Mouse (Mus musculus) layer of hippocampus, adult 9-10 months (tissue): ENCODE data around the gene Cacnb1.

Experiments used
- DNase-seq: peaks from one replicate; pipeline ENCODE4 v3.0.0; 2022; ENCODE audit warnings: low spot score

The Cacnb1 gene

DNA sequence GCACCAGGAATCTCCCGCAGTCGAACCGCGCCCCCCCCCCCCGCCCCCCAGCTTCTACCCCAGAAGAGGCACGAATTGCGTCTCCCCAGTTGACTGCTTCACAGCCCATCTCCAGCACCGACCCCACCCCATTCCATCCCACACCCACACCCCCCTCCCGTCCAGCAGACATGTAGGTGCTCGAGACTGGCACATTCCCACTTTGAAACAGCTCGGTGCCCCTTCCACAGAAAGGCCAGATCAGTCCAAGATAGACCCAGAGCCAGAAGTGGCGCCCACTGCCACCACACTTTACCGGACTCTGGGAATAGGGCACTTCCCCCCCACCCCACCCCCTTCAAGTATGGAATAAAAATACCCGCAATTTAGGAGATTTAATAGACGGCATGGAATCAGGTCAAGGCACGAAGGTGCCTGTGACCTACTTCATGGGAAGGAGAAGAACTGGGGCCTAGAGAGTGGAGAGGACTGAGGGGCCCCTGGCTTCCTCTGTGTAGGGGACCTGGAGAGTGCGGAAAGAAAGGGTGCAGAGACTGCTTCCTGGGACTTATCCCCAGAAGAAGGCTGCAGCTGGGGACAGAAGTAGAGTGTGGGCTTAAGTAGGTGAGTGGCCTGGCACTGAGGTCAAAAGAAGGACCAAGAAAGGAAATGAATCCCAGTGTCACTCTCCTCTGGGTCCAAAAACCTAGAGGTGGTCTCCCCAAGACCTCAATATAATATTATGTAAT, 35.9 kb downstream of the Cacnb1 start:
- no peak for DNase-seq

DNA sequence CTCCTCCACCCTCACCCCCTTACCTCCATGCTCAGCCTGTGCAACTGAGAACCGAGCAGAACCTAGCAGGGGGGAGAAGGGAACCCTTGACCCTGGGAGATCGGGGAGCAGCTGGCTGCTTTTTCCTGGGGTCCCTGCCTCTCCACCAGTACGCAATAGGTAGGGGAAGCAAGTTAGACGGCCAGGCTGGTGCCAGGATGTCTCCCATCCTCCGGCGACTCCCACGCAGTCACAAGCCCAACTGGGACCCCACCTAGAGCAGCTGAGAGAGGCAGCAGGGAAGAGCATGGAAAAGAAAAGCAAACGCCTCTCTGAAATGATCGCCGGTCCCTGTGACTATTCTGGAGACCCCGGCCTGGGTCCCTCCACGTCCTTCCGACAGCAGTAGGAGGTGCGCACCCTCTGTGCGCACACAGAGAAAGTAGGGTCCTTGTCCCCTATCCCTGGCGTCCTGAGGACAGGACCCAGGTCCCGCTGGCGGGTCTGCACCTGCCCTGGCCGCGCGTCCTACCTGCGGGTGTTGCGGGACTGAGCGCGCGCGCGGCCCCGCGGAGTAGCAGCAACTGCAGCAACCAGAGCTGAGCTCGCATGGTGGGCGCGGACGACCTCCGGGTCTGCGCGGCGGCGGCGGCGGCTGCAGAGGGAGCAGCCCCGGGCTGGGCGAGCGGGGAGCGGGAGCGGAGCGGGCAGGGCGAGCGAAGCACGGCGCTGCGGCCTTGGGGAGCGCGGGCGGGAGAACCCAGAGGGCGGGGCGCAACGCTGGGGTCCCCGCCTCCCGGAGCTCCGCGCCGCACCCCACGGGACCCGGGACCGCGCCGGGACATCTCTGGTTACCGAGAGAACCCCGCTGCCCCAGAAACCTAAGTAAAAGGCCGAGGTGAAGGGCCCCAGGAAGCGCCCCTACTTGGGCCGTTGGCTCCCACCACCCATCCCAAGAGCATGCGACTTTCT, 36.8 kb downstream of the Cacnb1 start, which contains the start of gene Plxdc1:
TSS of gene Plxdc1 (minus strand) at position 718 of the 951 bp plus-strand sequence.
- DNase-seq: no peak

DNA sequence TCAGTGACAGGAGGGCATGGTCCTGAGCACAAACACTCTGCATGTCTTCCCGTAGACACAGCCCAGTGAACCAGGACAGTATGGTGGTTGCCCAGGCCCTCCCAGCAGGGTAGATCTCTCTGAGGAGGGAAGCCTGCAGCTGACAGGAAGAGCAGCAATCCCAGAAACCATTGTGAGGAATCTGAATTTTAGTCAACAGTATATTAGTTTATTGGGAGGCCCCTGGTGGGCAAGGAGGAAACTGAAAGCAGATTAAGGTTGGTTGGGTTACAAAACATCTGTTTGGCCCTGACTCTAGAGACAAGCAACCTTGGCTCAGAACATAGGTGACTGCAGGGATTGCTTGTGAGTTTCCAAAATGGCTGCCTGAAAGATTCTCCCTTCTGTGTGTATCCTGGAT, 38.9 kb downstream of the Cacnb1 start:
- DNase-seq: no peak

DNA sequence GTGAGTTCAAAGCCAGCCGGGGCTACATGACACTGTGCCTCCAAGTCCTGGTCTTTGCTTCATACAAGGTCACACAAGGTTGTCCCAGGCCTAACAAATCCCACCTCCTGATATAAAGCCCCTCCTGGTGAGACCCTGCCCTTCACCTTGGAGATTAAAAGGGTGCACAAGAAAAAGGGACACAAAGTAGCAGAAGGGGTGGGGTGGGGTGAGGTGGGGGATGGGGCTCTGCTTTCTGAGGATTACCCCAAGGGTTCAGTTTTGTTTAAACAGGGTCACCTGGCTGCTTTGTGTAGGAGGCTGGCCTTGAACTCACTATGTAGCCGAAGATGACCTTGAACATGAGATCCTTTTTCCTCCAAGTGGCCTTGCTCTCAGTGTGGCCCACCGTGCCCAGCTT, 39.3 kb downstream of the Cacnb1 start:
- no peak for DNase-seq

DNA sequence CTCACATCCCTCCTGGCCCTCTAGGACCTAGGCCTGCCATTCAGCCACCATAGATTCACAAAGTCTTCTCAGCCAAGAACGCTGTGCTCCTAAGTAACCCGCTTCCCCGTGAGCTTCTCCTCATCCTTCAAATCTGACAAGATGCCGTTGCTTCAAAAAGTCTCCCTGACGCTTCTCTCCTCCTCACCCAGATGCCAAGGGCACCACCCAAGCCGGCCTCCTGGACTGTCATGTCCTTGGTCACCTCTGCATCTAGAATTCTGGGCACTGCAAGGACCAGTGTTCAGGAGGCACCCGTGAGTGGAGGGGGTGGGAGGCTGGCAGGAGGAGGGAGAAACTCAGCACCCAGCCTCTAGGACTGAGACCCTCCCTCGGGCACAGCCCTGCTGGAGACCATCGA, 40.1 kb downstream of the Cacnb1 start:
- no peak for DNase-seq

DNA sequence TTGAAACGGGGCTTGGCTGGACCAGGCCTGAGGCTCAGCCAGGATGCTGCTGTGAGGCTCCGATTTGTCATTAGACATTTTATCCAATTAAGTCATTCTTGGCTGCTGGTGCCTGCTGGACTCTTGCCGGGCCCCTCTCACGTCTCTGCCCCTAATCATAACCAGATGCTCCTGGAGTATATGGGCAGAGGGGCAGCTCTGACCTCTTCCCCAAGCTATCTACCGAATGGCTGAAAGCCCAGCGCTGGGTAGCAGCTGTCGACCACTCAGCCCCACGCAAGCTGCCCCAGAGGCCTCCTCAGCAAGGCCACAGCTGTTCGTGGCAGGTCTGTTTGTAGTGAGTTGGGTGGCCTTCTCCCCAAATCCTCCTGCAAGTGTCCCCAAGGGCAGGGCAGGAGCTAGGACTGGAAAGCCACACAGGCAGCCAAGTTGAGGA, 42.3 kb downstream of the Cacnb1 start:
- DNase-seq: no peak

DNA sequence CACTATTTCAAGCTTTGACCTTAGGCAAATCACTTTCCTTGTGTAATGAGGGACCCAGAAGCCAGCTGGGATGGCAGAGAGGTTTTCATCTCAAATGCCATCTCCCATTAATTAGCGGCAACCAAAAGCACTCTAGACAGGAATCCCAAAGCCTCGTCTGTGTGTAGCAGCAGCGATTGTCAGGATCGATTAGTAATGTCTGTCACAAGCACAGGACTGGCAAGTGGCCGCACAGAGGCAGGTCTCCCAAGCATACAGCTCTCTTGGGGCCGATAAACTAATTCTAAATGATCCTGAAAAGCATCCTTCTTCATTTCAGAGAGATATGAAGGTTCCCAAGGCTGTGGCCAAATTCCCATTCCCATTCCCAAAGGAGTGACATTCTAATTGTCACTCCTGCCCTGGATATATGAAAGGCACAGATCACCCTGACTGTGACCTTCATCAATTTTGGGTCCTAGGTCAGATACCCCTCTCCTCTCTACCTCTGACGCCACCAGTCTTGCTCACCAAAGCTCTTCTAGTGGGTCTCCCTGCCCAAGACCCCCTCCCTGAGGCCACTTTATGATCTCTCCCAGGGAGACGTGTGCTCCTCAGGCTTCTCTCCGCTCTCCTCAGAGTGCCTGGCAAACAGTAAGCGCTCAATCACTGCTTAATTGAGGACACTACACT, 42.9 kb downstream of the Cacnb1 start:
- no peak for DNase-seq

DNA sequence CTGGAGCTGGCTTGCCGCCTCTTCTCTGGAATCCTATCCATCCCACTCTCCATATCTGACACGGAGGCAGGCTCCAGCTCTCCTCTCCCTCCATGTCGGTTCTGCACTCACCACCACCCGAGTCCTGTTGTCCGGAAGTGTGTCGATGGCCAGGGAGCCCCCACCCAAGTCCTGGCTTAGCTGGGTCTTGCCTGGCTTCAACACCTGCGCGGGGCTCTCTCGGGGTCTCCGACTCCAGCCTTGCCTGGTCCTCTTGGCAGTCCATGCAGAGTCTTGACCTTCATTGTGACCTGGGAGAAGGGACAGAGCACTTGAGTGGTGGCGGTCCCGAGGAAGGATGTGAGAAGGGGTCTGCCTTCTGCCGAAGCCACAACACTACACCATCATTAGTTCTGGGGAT, 44.4 kb downstream of the Cacnb1 start:
- DNase-seq: no peak

DNA sequence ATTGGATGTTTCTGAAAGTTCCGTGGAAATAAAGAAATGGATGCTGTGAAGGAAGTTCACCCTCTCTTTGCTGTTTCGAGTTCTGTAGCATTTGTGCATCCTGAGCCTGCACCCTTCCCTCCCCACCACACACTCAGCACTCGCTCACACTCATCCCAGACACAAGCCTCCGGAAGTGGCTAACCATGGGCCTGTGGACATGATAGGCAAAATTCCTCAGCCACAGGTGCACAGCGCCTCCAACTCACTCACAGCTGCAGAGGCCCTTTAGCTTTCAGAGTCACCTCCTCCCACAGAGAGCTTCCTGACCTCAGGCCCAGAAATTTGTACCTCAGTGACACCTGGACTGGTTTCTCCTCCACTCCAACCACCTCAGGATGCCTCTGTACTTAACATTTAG, 45.0 kb downstream of the Cacnb1 start:
- DNase-seq: no peak

DNA sequence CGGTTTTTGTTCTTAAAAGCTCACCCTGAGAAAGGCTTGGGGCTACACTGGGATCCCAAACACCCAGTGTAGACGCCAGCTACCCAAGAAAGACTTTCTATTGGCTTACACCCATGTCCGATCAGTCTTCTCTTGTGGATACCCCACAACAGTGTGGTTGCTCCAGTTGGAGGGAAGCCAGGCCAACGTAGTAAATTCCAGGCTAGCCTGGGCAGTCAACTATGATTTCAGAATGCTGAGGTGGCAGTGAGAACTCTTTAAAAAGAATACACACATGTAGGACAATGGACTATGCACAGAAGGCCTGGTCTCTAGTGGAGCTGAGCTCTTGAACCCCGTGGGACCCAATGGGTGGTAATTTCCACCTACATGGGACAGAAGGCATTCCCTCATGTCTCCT, 48.1 kb downstream of the Cacnb1 start:
- DNase-seq: no peak

DNA sequence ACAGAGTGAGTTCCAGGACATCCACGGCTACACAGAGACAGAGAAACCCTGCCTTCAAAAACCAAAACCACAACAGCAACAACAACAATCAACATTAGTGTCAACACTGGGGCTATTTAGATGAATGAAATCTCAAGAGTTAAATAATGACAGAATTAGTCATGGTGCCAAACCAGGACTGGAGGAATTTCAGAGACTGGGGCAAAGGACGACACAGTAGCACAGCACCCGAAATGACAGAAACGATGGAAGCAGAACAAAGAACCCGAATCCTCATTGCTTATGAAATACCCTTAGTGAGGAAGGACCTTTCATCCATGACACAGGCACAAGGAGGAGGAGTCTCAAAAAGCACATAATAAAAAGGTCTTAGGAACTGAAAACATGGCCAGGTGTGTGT, 48.7 kb downstream of the Cacnb1 start:
- DNase-seq: no peak

DNA sequence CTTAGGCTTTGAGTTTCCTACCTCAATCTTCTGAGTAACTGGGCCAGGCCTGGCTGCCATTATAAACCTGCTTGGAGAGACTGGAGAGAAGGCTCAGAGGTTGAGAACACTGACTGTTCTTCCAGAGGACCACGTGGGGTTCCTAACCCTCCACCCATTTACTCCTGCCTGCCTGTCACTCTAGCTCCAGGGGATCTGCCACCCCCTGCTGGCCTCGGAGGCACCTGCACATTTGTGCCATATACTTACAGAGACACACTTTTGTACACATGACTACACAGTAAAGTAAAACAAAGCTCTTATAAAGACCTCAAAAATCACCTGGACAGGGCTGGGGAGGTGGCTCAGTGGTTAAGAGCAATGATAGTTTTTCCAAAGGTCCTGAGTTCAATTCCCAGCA, 50.4 kb downstream of the Cacnb1 start:
- DNase-seq: no peak

DNA sequence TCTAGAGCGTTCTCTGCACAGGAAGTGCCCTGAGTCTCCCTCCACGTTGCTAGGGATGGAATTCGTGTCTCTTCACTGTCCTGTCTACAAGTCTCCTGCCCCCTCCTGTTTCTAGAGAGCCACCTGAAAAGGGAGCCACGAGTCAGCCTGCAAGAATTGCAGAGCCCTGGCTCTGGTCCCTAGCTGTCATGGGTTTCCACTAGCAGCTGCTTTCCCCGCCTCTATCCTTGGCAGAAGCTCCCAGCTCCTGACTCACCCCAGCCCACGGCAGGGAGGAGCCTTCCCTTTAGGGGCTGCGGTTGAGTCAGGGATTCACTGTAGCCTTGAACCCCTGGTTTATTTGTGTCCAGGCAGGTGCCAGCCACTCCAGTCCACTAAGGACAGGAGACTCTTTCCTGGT, 51.6 kb downstream of the Cacnb1 start:
- DNase-seq: peak; percentile 59

DNA sequence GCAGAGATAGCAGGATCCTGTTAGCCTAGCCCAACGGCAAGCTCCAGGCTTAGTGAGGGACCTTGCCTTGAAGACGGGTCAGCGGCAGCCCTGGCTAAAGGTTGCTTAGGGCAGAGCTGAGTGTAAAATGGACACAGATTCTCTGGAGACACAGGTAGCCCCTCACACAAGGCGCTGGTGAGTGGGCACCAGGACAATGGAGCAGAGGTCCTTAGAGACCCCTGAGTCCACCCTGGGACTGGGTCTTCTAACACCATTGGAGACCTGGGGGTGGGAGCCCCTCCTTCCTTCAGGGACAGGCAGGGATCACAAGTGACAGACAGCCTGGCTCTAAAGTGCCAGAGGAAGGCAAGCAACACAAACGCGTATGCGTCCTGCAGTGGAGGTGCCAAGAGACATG, 52.1 kb downstream of the Cacnb1 start:
- DNase-seq: no peak

DNA sequence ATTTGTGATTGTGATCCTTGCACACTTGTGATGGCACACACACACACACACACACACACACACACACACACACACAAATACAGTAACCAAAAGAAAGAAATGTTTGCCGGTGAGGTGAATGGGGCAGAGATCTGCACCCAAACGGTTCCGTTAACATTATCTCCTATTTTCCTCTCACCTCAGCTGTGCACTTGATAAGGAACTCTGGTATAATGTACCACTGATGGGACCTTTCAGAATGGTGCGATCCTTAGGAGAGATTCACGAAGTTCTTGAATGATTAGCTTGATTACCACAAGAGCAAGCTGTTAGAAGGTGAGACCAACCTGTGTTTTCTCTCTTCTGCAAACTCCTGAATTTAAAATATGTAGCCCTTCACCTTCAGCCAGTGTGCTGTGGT, 54.4 kb downstream of the Cacnb1 start:
- DNase-seq: no peak

DNA sequence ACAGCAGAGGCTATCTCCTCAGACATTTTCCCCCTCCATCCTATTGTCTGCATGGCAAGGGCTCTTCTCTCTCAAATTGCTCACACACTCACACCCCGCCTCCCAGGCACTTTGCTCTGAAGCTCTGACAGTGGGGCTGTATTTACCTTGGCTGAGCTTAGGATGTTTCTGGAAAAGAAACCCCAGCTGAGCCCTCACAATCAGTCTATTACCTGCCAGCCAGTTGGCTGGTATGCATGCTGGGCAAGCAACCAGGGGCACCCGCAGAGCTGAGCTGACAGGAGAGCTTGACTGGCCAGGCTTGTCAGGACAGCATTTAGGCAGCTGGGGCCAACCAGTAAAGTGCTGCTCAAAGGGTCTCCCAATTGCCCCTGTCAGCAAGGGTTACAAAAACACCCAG, 55.7 kb downstream of the Cacnb1 start:
- no peak for DNase-seq

DNA sequence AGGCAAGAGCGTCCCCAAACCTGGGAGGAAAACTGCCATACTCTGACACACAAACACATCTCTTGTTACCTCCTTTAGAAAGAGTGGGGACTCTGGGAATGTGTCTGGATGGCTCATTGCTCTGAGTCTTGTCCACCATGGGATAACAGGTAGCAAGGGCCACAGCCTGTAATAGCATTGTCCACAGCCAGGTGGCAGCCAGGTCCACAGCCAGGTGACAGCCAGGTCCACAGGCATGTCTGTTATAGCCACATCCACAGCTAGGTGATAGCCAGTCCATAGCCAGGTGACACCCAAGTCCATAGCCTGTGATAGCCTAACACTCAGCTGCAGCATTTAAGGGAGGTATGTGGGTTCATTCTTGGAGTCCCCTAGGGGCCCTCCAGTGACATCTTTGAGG, 61.9 kb downstream of the Cacnb1 start:
- DNase-seq: no peak

DNA sequence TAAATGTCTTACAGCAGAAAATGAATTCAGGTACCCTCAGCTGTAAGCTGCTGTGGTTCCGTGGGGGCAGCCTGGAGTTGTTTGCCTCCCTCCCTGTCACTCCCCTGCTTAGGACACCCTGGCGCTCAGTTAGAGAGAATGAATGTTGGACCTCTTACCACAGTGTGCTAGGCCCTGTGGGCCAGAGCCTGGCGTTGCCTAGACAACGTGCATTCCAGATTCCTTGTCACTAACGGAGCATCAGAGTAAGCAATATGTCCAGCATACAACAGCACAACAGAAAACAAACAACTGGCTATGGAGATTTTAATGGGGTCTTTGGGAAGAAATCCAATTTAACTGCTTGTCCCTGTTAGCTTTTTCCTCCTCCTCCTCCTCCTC, 63.5 kb downstream of the Cacnb1 start:
- DNase-seq: no peak

DNA sequence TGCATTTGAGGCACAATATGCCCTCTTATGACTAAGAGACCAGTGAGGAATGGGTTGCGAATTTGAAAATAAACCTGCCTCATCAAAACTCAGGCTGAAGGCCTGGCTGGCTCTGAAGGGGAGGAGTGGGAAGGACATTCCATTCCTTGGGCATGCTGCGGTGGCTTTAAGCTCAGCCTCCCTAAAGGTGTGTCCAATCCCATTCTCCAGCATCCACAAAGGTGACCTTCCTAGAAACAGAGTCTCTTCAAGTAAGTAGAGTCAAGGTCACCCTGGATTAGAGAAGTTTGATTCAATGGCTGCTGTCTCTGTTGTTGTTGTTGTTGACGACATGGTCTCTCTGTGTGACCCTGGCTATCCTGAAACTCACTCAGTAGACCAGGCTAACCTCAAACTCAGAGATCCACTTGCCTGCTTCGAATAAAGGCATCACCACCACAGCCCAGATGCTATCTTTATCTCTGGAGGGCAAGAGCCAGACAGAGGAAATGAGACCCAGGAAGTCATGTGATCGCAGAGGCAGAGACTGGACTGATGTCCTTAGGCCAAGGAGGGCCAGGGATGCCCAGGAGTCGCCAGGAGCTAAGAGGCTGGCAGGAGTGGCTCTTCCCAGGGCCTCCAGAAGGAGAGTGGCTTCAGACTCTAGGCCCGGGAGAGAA, 64.1 kb downstream of the Cacnb1 start:
- no peak for DNase-seq

DNA sequence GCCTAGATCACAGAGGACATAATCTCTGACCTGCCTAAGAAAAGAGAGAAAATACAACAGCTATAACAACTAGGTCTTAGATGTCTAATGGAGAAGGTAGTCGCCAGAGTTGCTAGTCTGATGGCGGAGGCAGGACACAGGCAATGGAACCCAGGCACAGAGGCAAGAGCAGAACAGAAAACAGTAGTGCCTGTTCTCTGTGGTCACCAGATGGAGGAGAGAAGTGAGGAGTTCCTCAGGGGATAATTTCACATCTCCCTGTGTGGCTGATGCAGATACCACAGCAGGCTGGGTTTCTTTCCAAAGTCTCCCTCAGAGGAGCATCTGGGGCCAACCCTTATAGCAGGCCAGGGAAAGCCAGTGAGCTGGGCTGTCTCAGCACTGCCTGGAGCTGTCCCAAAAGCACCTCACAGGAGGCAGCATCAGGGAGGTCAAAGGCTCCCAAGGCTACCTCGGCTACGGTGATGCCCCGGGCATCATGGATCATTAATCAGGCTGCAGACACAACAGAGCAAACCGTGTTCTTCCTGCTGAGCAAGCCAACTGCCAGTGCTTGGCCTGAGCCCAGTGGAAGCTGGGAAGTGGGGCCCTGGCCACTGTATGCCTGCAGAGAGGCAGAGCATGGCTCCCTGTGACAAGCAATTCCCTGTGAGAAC, 65.8 kb downstream of the Cacnb1 start:
- DNase-seq: no peak

DNA sequence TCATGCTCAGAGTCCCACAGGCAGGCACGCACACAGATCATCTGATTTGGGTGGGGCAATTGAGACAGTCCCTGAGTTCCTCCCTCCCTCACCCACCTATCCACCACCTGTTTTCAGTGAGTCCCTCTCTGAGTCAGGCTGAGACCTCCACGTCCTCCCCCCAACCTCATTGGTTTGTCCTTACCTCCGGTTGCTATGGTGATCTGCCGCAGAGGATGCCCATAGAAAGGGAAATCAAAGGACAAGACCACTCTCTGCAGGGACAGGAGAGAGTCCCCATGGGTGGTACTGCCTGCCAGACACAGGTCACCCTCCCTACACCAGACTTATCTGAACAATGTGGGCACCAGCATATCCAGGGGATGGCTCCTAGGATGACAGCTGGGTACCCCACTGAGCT, 66.9 kb downstream of the Cacnb1 start:
- no peak for DNase-seq
